Mouse (Mus musculus) neutrophil, adult 83 days (primary cell): Measurements from ENCODE around the gene Qdpr. TPM values are rescaled to one million over a fixed set of nuclear protein-coding genes. Genes with fewer than 3 reads are reported as not detected.

Experiments used
- total RNA-seq, 2 experiments: library from RNA; stranded (reverse); gene quantifications; one replicate each; pipeline ENCODE4 v1.2.4; 2023

Qdpr gene
- total RNA-seq, result 10 to 100 TPM; 14.7 to 16.0 TPM

DNA sequence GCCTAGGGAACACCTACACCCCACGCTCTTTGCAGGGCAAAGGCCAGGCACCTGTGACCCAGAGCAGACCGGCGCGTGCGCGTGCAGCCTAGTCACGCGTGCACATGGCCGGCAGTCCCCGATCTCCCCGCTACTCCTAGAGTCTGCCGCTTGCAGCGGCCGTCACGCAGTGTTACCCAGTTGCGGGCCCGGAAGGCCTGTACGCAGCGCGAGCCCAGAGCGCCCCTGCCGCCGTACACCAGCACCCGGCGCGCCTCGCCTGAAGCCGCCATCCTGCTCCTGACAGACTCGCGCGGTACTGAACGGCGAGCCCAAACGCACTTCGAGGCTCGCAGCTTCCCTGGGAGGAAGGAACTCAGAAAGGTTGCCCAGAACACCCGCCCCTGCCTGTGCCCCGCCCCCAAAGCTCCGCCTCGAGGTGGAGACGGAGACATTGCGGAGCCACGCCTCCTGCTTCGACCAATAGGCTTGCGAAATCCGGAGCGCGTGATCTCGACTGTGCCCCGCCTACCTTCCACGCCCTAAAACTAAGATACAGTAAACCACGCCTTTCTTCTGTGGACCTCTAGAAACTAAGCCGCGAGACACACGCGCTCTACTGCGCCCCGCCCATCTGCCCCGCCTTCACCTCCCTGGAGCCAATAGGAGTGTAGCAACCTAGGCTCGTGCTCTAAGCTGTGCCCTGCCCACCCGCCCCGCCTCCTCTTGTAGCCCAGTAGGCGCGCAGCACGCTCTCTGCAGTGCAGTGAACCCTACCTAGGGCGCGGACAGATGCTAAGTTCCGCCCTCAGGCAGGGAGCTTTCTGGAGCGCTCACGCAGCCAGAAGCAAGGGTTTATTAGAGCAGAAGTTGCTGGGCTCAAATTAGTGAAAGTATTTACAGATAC is at the start of gene Qdpr:
Qdpr (minus strand) TSS at position 406 of the 886 bp plus-strand sequence.

DNA sequence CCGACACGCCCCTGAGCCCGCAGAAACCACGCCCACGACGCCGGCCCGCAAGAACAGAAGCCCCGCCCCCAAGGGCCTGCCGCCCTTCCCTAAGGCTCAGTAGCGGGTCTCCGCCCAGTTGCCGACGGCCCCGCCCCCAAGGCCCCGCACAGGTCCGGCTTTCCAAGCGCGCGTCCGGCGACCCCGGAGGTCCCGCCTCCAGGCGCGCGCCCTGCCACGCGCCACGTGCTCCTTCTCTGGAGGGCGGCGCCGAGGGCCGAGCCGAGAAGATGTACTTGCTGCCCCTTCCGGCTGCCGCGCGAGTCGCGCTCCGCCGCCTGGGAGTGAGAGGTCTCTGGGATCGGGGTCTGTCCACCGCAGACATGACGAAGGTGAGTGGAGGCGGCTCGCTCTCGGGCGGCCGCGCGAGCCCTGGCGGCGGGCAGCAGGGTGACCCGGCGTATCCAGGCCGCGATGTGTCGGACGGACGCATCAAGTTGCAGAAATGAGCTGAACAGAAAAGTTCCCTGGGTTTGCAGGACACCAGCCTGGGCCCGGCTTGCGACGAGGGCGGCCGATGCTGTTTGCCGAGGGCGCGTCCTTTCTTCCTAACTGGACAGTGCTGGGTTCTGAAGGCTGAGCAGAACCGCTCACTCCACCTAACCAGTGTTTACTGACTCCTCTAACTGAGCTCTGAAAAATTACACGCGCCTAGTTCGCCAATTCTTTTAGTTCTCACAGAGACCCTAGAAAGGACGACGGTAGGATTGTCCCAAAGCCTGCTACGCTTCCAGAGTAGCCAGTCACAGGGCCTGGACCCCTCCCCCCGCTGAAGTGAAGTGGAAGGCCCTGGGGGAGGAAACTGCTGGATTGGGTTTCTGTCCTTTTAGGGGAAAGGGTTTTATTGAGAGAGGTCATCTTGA is 43.4 kb upstream of the Qdpr start, which contains the start of gene Lap3:
Lap3 (plus strand) TSS at position 184 of the 902 bp plus-strand sequence.

DNA sequence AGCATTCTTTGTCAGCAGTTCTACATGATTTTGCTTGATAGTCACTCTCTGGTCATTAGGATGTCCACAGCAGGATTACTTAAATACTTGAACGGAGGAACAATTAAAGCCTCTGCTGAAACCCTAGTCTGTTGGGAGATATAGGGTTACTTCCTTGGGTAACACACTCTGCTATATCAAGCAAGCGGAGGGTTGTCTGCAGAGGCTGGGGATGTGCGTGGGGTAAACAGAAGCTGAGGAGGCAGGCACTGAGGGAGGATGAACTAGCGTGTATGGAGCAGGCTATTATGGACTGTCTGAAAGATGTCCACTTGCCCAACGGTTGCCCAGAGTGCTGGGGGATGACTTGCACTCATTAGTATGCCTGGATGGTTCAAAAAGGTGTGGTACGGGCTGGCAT is 3.4 kb upstream of the Qdpr start, which contains the start of gene Clrn2:
Clrn2 (plus strand) TSS at position 301 of the 400 bp plus-strand sequence.

Other genes with a start within 250 kb of the Qdpr start
- gene Clrn2, start 3.5 kb upstream of the Qdpr start, total RNA-seq, result not detected
- gene Lap3, start 43.1 kb upstream of the Qdpr start, total RNA-seq, result 10 to 100 TPM; 12.3 to 18.4 TPM
- 10 to 100 TPM; 47.7 to 51.1 TPM for gene Med28, start 70.0 kb upstream of the Qdpr start, total RNA-seq
- gene Fam184b, start 189.4 kb upstream of the Qdpr start, total RNA-seq, result not detected
- 10 to 100 TPM; 34.6 to 36.5 TPM for gene Ncapg, start 219.7 kb upstream of the Qdpr start, total RNA-seq